Mouse (Mus musculus): ENCODE measurements around the gene Tango6. TPM values are rescaled to one million over a fixed set of nuclear protein-coding genes. Genes with fewer than 3 reads are reported as not detected.

Tango6 gene
- polyA plus RNA-seq, 1 experiment from 2014 or later = 14.5 TPM

- ATAC-seq (ENCODE audit: low FRiP score, low TSS enrichment) = no peak
- no peak overlapping the region for H3K27ac ChIP-seq (ENCODE audit: low read depth, low read length)
- 71% methylated on average over 3 of the region's 3 CpGs for WGBS
- no peaks in the 10 kb centered on the region for H3K27me3 ChIP-seq (ENCODE audit: control insufficient read depth, insufficient read depth, low read length)
- H3K4me3 ChIP-seq (ENCODE audit: low read length) = no peak overlapping the region
- no peak overlapping the region for H3K9ac ChIP-seq (ENCODE audit: low read depth, low read length)
- H3K36me3 ChIP-seq (ENCODE audit: control insufficient read depth, insufficient read depth, low read length) = no peaks in the 10 kb centered on the region
- H3K4me1 ChIP-seq (ENCODE audit: control insufficient read depth, insufficient read depth, low read length) = no peaks in the 10 kb centered on the region
- no peak overlapping the region for H3K4me2 ChIP-seq (replicated peaks; ENCODE audit: low read depth, low read length)
- no peaks in the 10 kb centered on the region for H3K9me3 ChIP-seq (ENCODE audit: control insufficient read depth, low read length)
These were observed 37.9 kb upstream of the Tango6 start for GRCm38 (mm10) chr8:106644957-106645356.

DNA sequence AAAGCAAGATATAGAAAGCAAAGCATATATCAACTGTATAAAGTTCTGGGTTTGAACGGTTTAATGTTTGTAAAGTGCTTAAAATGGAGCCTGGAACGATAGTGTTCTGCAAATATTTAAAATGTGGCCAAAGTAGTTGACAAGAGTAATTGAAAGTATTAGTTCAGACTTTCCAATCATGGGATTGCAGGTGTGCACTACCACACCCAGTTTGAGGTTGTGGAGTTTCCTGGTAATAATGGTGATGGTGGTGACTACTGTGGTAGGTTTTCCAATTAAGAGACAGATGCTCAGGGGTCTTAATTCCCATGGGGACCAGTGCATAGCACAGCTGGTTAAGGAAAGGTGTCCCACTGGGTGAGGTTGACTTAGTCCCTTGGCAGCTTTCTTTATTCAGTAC lies 36.7 kb upstream of the Tango6 start:
- 95% methylated on average over 2 of the region's 2 CpGs for WGBS
- H3K36me3 ChIP-seq (ENCODE audit: control insufficient read depth, insufficient read depth, low read length) = no peaks in the 10 kb centered on the region
- H3K27me3 ChIP-seq (ENCODE audit: control insufficient read depth, insufficient read depth, low read length) = no peaks in the 10 kb centered on the region
- H3K4me3 ChIP-seq (ENCODE audit: low read length) = no peak overlapping the region
- H3K9me3 ChIP-seq (ENCODE audit: control insufficient read depth, low read length) = no peaks in the 10 kb centered on the region
- no peak overlapping the region for H3K4me2 ChIP-seq (replicated peaks; ENCODE audit: low read depth, low read length)
- no peak for ATAC-seq (ENCODE audit: low FRiP score, low TSS enrichment)
- no peak overlapping the region for H3K27ac ChIP-seq (ENCODE audit: low read depth, low read length)
- no peaks in the 10 kb centered on the region for H3K4me1 ChIP-seq (ENCODE audit: control insufficient read depth, insufficient read depth, low read length)
- no peak overlapping the region for H3K9ac ChIP-seq (ENCODE audit: low read depth, low read length)

DNA sequence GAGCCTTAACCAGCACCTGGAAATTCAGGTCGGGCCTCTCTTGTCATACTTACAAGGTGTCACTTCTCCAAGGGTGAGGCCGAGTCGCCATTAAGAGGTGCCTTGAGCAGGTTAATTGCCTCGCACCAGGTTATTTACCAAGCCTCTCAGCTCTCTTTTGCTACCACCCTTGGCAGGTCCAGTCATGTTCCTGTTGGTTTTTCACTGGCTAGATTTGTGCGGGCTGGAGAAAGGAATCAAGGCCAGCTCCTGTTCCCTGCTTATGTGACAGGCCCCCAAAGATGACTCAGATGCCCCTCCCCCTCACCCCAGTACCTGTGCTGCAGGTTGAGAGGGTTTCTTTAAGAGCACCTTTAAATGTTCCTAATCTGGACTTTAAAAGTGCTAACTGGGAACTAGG lies 36.1 kb upstream of the Tango6 start:
- no peaks in the 10 kb centered on the region for H3K4me1 ChIP-seq (ENCODE audit: control insufficient read depth, insufficient read depth, low read length)
- H3K4me3 ChIP-seq (ENCODE audit: low read length) = no peak overlapping the region
- WGBS = 82% methylated on average over 5 of the region's 5 CpGs
- H3K4me2 ChIP-seq (replicated peaks; ENCODE audit: low read depth, low read length) = no peak overlapping the region
- no peaks in the 10 kb centered on the region for H3K27me3 ChIP-seq (ENCODE audit: control insufficient read depth, insufficient read depth, low read length)
- no peaks in the 10 kb centered on the region for H3K36me3 ChIP-seq (ENCODE audit: control insufficient read depth, insufficient read depth, low read length)
- no peaks in the 10 kb centered on the region for H3K9me3 ChIP-seq (ENCODE audit: control insufficient read depth, low read length)
- 0 out of 2 replicates have a peak overlapping the region, but pooled peaks have one; percentile 37 for H3K27ac ChIP-seq (ENCODE audit: low read depth, low read length)
- no peak overlapping the region for H3K9ac ChIP-seq (ENCODE audit: low read depth, low read length)
- ATAC-seq (ENCODE audit: low FRiP score, low TSS enrichment) = no peak

DNA sequence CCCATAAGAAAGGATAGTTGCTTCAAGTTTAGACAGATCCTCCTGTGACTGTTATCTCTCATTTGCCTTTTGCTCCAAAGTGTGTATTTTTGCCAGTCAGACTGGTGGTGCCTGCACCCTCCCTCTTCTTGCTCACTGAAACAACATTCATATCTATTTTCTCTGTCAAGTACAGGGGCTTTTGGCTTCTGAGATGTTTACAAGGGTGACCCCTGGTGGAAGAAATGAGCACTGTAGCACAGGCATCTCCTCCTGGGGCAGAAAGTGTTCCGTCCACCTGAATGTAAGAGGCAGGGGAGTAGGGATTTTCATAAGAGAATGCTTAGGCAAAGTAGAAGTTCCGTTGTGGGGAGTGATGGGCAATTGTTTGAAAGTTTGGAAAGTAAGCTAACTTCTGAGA lies 35.5 kb upstream of the Tango6 start:
- Histone ChIP-seq H3K4me1 (ENCODE audit: control insufficient read depth, insufficient read depth, low read length) (no peaks in the 10 kb centered on the region), H3K4me2 (replicated peaks; ENCODE audit: low read depth, low read length) (no peak overlapping the region), H3K9me3 (ENCODE audit: control insufficient read depth, low read length) (no peaks in the 10 kb centered on the region), H3K9ac (ENCODE audit: low read depth, low read length) (no peak overlapping the region), H3K36me3 (ENCODE audit: control insufficient read depth, insufficient read depth, low read length) (no peaks in the 10 kb centered on the region), H3K27me3 (ENCODE audit: control insufficient read depth, insufficient read depth, low read length) (no peaks in the 10 kb centered on the region), H3K27ac (ENCODE audit: low read depth, low read length) (0 out of 2 replicates have a peak overlapping the region, but pooled peaks have one; percentile 37), H3K4me3 (ENCODE audit: low read length) (no peak overlapping the region)
- ATAC-seq (ENCODE audit: low FRiP score, low TSS enrichment) = 0 out of 2 replicates have a peak, but pooled peaks have one; percentile 24
- WGBS = 36% methylated on average over 2 of the region's 2 CpGs

- Histone ChIP-seq H3K4me3 (ENCODE audit: low read length) (no peak overlapping the region), H3K27ac (ENCODE audit: low read depth, low read length) (no peak overlapping the region), H3K27me3 (ENCODE audit: control insufficient read depth, insufficient read depth, low read length) (no peaks in the 10 kb centered on the region), H3K4me2 (replicated peaks; ENCODE audit: low read depth, low read length) (no peak overlapping the region), H3K4me1 (ENCODE audit: control insufficient read depth, insufficient read depth, low read length) (no peaks in the 10 kb centered on the region), H3K9me3 (ENCODE audit: control insufficient read depth, low read length) (no peaks in the 10 kb centered on the region), H3K36me3 (ENCODE audit: control insufficient read depth, insufficient read depth, low read length) (no peaks in the 10 kb centered on the region), H3K9ac (ENCODE audit: low read depth, low read length) (no peak overlapping the region)
- WGBS = 92% methylated on average over 8 of the region's 8 CpGs
- ATAC-seq (ENCODE audit: low FRiP score, low TSS enrichment) = no peak
These were observed 34.4 kb upstream of the Tango6 start for GRCm38 (mm10) chr8:106648421-106648820.

DNA sequence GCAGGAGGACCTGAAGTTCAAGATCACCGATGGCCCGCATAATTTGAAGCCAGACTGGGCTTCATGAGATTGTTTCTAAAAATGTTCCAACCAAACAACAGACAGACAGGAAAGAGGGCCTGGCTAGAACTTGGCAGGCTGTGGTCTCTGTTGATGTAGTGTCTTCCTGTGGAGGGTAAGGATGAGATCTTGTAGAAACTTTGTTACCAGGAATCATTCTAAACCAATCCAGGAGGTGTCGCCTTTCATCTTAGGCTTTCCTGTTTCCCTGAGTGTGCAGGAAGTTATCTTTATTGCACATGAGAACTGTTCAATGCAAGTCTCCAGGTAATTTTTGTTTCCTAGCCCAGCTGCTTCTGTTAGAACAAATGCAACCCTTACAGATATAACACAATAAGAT lies 30.9 kb upstream of the Tango6 start:
- 89% methylated on average over 3 of the region's 3 CpGs for WGBS
- Histone ChIP-seq H3K27me3 (ENCODE audit: control insufficient read depth, insufficient read depth, low read length) (no peaks in the 10 kb centered on the region), H3K4me2 (replicated peaks; ENCODE audit: low read depth, low read length) (no peak overlapping the region), H3K9ac (ENCODE audit: low read depth, low read length) (no peak overlapping the region), H3K4me3 (ENCODE audit: low read length) (no peak overlapping the region), H3K9me3 (ENCODE audit: control insufficient read depth, low read length) (no peaks in the 10 kb centered on the region), H3K4me1 (ENCODE audit: control insufficient read depth, insufficient read depth, low read length) (no peaks in the 10 kb centered on the region), H3K27ac (ENCODE audit: low read depth, low read length) (no peak overlapping the region), H3K36me3 (ENCODE audit: control insufficient read depth, insufficient read depth, low read length) (no peaks in the 10 kb centered on the region; the same call in 1 of the 2 replicates)
- no peak for ATAC-seq (ENCODE audit: low FRiP score, low TSS enrichment)

DNA sequence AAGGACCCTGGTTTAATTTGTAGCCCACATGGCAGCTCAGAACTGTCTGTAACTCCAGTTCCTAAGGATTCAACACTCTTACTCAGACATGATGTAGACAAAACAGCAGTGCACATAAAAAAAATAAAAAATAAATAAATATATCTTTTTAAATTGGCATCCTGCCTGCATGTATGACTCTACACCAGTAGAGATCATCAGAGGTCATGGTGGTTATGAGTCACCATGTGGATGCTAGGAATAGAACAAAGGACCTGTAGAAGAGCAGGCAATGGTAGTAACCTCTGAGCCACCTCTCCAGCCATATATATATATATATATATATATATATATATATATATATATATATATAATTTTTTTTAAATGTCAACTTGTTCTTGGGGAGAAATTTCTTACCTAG lies 26.8 kb upstream of the Tango6 start:
- no peak for ATAC-seq (ENCODE audit: low FRiP score, low TSS enrichment)
- Histone ChIP-seq H3K4me3 (ENCODE audit: low read length) (no peak overlapping the region), H3K9ac (ENCODE audit: low read depth, low read length) (no peak overlapping the region), H3K36me3 (ENCODE audit: control insufficient read depth, insufficient read depth, low read length) (no peaks in the 10 kb centered on the region; the same call in 1 of the 2 replicates), H3K4me1 (ENCODE audit: control insufficient read depth, insufficient read depth, low read length) (no peaks in the 10 kb centered on the region), H3K4me2 (replicated peaks; ENCODE audit: low read depth, low read length) (no peak overlapping the region), H3K27ac (ENCODE audit: low read depth, low read length) (no peak overlapping the region), H3K27me3 (ENCODE audit: control insufficient read depth, insufficient read depth, low read length) (no peaks in the 10 kb centered on the region), H3K9me3 (ENCODE audit: control insufficient read depth, low read length) (no peaks in the 10 kb centered on the region)

GRCm38 (mm10) chr8:106672786-106673185 lies 10.1 kb upstream of the Tango6 start:
- Histone ChIP-seq H3K9ac (ENCODE audit: low read depth, low read length) (no peak overlapping the region), H3K4me3 (ENCODE audit: low read length) (no peak overlapping the region), H3K4me2 (replicated peaks; ENCODE audit: low read depth, low read length) (no peak overlapping the region), H3K27me3 (ENCODE audit: control insufficient read depth, insufficient read depth, low read length) (no peaks in the 10 kb centered on the region), H3K27ac (ENCODE audit: low read depth, low read length) (no peak overlapping the region), H3K4me1 (ENCODE audit: control insufficient read depth, insufficient read depth, low read length) (no peaks in the 10 kb centered on the region), H3K9me3 (ENCODE audit: control insufficient read depth, low read length) (no peaks in the 10 kb centered on the region), H3K36me3 (ENCODE audit: control insufficient read depth, insufficient read depth, low read length) (no peaks in the 10 kb centered on the region)
- WGBS = 58% methylated on average over 2 of the region's 2 CpGs
- ATAC-seq (ENCODE audit: low FRiP score, low TSS enrichment) = no peak

DNA sequence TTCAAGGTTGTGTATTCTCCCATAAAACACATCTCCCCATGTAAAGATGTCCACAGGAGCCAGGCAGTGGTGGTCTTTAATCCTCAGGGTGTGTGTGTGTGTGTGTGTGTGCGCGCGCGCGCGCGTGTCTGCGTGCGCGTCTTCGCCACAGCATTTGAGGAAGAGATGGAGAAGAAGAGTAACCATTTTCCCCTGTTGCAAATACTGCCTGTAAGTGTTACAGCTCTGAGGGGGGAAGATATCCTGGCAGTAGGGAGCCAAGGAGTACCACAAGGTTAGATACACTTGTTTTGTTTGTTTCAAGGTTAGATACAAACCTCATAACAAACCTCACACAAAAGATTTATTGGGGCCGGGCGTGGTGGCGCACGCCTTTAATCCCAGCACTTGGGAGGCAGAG lies 8.6 kb upstream of the Tango6 start:
- H3K27ac ChIP-seq (ENCODE audit: low read depth, low read length) = no peak overlapping the region
- WGBS = 99% methylated on average over 15 of the region's 15 CpGs
- no peaks in the 10 kb centered on the region for H3K27me3 ChIP-seq (ENCODE audit: control insufficient read depth, insufficient read depth, low read length)
- no peaks in the 10 kb centered on the region for H3K36me3 ChIP-seq (ENCODE audit: control insufficient read depth, insufficient read depth, low read length)
- no peak overlapping the region for H3K4me3 ChIP-seq (ENCODE audit: low read length)
- H3K4me1 ChIP-seq (ENCODE audit: control insufficient read depth, insufficient read depth, low read length) = no peaks in the 10 kb centered on the region
- no peak for ATAC-seq (ENCODE audit: low FRiP score, low TSS enrichment)
- H3K9ac ChIP-seq (ENCODE audit: low read depth, low read length) = no peak overlapping the region
- H3K9me3 ChIP-seq (ENCODE audit: control insufficient read depth, low read length) = no peaks in the 10 kb centered on the region
- no peak overlapping the region for H3K4me2 ChIP-seq (replicated peaks; ENCODE audit: low read depth, low read length)

DNA sequence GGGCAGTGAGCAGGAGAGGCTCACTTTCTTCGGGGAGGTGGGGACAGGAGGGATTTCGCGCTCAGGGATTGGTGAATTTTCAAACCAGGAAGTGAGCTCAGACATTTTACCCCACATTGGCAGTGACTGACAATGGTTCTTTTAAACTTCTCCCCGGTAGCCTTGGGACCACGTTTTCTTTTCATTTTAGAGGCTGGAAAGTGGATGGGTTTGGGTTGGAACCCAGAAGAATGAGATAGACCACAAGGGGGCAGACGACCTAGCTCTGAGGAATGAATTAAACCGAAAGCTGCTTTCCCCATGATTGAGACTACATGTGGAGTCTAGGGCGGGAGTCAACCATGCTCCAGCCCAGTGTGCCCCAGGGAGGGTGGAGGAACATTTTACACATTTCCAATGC lies 8.0 kb upstream of the Tango6 start:
- no peak for ATAC-seq (ENCODE audit: low FRiP score, low TSS enrichment)
- 86% methylated on average over 8 of the region's 8 CpGs for WGBS

More for the DNA sequence above, 8.0 kb upstream of the Tango6 start:
- Histone ChIP-seq H3K9me3 (ENCODE audit: control insufficient read depth, low read length) (no peaks in the 10 kb centered on the region), H3K4me1 (ENCODE audit: control insufficient read depth, insufficient read depth, low read length) (no peaks in the 10 kb centered on the region), H3K27ac (ENCODE audit: low read depth, low read length) (no peak overlapping the region), H3K36me3 (ENCODE audit: control insufficient read depth, insufficient read depth, low read length) (no peaks in the 10 kb centered on the region), H3K27me3 (ENCODE audit: control insufficient read depth, insufficient read depth, low read length) (no peaks in the 10 kb centered on the region), H3K4me3 (ENCODE audit: low read length) (no peak overlapping the region), H3K9ac (ENCODE audit: low read depth, low read length) (no peak overlapping the region), H3K4me2 (replicated peaks; ENCODE audit: low read depth, low read length) (no peak overlapping the region)
